In the genomic region with DNA sequence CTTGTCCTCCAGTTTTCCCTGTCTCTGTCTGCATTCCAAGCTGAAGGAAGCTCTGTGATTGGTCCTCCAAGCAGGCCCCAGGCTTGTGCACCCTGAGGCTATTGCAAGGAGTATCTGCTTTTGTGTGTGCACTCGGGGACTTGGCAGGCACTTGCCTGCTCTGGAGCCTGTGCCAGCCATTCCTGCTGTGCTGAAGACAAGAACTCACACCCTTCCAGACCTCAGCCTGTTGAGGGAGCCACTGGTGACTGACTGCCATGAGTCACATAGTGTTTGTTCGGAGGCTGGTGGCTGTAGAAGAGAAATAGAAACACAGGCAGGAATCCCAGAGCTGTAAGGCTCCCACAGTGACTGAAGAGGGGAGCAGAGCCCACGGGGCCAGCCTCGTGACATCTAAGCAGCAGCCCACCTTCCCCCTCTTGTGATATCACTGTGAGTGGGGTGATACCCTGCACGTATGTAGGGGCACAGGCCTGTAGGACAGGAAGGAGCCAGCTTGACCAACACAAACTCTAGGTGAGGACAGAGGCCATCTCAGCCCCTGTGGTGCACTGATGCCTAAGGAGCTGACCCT, we compare ENCODE assay signal across 10 mouse cellular contexts. TPM values are rescaled to one million over a fixed set of nuclear protein-coding genes. Genes with fewer than 3 reads are reported as not detected.
DNase-seq lines count a peak whose midpoint lies in the region; ATAC-seq and TF ChIP-seq lines count a peak whose summit lies in the region.
"Had no signal": no experiment of that assay in that cellular context is flagged by ENCODE, and none has a peak within 500 bp of the region (broad histone marks: within the 10 kb centered on the region; RNA-seq: fewer than 3 reads in every experiment).

No protein-coding gene starts in this region.

- H3K4me1 ChIP-seq in heart, embryonic 10.5 days, result peaks cover 9% of the 10 kb centered on the region
- H3K4me1 ChIP-seq in kidney, embryonic 14.5 days (ENCODE audit: control insufficient read depth, insufficient read depth, low read length), result no peaks in the 10 kb centered on the region

- intact Hi-C loops in gastrocnemius, postnatal 14 days (cut with DNase I; ENCODE audit: low total_unique reads), result no loop called here
- intact Hi-C loops in left cerebral cortex, adult 2 months (cut with DNase I), result no loop called here

- H3K4me3 ChIP-seq in heart, embryonic 10.5 days, result no peak overlapping the region
- H3K4me3 ChIP-seq in left cerebral cortex, adult 2 months, result no peak overlapping the region
- no peak overlapping the region for H3K4me3 ChIP-seq in kidney, embryonic 14.5 days (ENCODE audit: low read length)

- H3K9ac ChIP-seq in kidney, embryonic 14.5 days (ENCODE audit: low read depth, low read length), result no peak overlapping the region; the same call in 1 of the 2 replicates

- no peaks in the 10 kb centered on the region for H3K9me3 ChIP-seq in heart, embryonic 10.5 days
- no peaks in the 10 kb centered on the region for H3K9me3 ChIP-seq in kidney, embryonic 14.5 days (ENCODE audit: control insufficient read depth, low read length)

- DNase-seq in heart, adult 18-20 months, result peak; percentile 53 to 57
- DNase-seq in heart, embryonic 10.5 days (ENCODE audit: low spot score), result no peak
- peak; percentile 71 for DNase-seq in cerebellum, adult 8-10 months
- peak; percentile 61 for DNase-seq in gastrocnemius, postnatal 14 days
- peak; percentile 46 to 60 for DNase-seq in left cerebral cortex, adult 2 months (ENCODE audit: extremely low spot score in 1 of 2, low spot score in 2 of 2)
- DNase-seq in right cerebral cortex, adult 18-20 months, result peak; percentile 80
- no peak for DNase-seq in thymus, postnatal 10 days (ENCODE audit: low spot score in 2 of 2)

- no peak overlapping the region for H3K4me2 ChIP-seq in kidney, embryonic 14.5 days (replicated peaks; ENCODE audit: low read depth, low read length)

- peaks cover 28% of the 10 kb centered on the region for H3K36me3 ChIP-seq in heart, embryonic 10.5 days
- peaks cover 24% of the 10 kb centered on the region for H3K36me3 ChIP-seq in kidney, embryonic 14.5 days (ENCODE audit: control insufficient read depth, insufficient read depth, low read length)

- H3K27me3 ChIP-seq in heart, embryonic 10.5 days (ENCODE audit: insufficient read depth, poor library complexity, severe bottlenecking), result no peaks in the 10 kb centered on the region
- H3K27me3 ChIP-seq in kidney, embryonic 14.5 days (ENCODE audit: control insufficient read depth, insufficient read depth, low read length), result no peaks in the 10 kb centered on the region
- H3K27me3 ChIP-seq: CH12.LX had no signal

- TF ChIP-seq CTCF in left cerebral cortex, adult 2 months (IDR thresholded peaks at IDR 0.05), result no peak; the same call in 1 of the 2 replicates

- WGBS in heart, embryonic 10.5 days, result 49% methylated on average over 5 of the region's 5 CpGs
- WGBS in kidney, embryonic 14.5 days, result 76% methylated on average over 5 of the region's 5 CpGs

- ATAC-seq in kidney, embryonic 14.5 days (ENCODE audit: low FRiP score, low TSS enrichment), result no peak

- no peak overlapping the region; the same call in 1 of the 2 replicates for H3K27ac ChIP-seq in heart, embryonic 10.5 days
- peak overlapping the region; percentile 64 for H3K27ac ChIP-seq in left cerebral cortex, adult 2 months
- H3K27ac ChIP-seq in kidney, embryonic 14.5 days (ENCODE audit: low read depth, low read length), result no peak overlapping the region
- H3K27ac ChIP-seq: macrophage had no signal

RNA-seq across cellular contexts. Expression of gene Crispld2, which starts 31.6 kb away (rescaled TPM):
- 10 to 100 TPM; 25.1 to 27.1 TPM for total RNA-seq in heart, adult 18-20 months (2021)
- polyA plus RNA-seq in heart, embryonic 10.5 days (2016; fragmentation: Nextera tagmentation; extraction: Ambion mirVana), result 3.2 and 9.7 TPM in 2 replicates
- total RNA-seq in gastrocnemius, postnatal 14 days (2021), result 1 to 10 TPM; 5.7 to 5.9 TPM
- total RNA-seq in left cerebral cortex, adult 2 months (2021), result 1 to 10 TPM; 2.3 to 3.4 TPM
- polyA plus RNA-seq in kidney, embryonic 14.5 days (2014; fragmentation: Nextera tagmentation; extraction: Ambion mirVana), result 4.9 and 5.2 TPM in 2 replicates
- total RNA-seq: CH12.LX had no signal

RNA-seq across cellular contexts. Expression of gene Gm20388, which starts 50.0 kb away (rescaled TPM):
- total RNA-seq in heart, adult 18-20 months (2021), result 1 to 10 TPM in 1 of 2 experiments, not detected in 1; 4.0 TPM
- 1.4 and 4.5 TPM in 2 replicates for polyA plus RNA-seq in heart, embryonic 10.5 days (2016; fragmentation: Nextera tagmentation; extraction: Ambion mirVana)
- total RNA-seq in gastrocnemius, postnatal 14 days (2021), result 1 to 10 TPM; 5.6 to 6.0 TPM
- total RNA-seq in left cerebral cortex, adult 2 months (2021), result 1 to 10 TPM; 2.4 to 2.6 TPM
- polyA plus RNA-seq in kidney, embryonic 14.5 days (2014; fragmentation: Nextera tagmentation; extraction: Ambion mirVana), result 5.7 TPM in 1 of 2 replicates, not detected in the other

RNA-seq across cellular contexts. Expression of gene Usp10, which starts 50.5 kb away (rescaled TPM):
- total RNA-seq in heart, adult 18-20 months (2021), result 10 to 100 TPM; 45.6 to 51.4 TPM
- 155 and 187 TPM in 2 replicates for polyA plus RNA-seq in heart, embryonic 10.5 days (2016; fragmentation: Nextera tagmentation; extraction: Ambion mirVana)
- total RNA-seq in gastrocnemius, postnatal 14 days (2021), result 10 to 100 TPM; 41.1 to 49.5 TPM
- total RNA-seq in left cerebral cortex, adult 2 months (2021), result 10 to 100 TPM; 86.4 to 88.9 TPM
- polyA plus RNA-seq in kidney, embryonic 14.5 days (2014; fragmentation: Nextera tagmentation; extraction: Ambion mirVana), result 91.9 and 156 TPM in 2 replicates

Comparison
In these comparisons a context has a peak if more than half of its experiments do, and no peak if none do; other contexts are left out.
1. DNase-seq: peak in heart, adult 18-20 months (2 of 2), cerebellum, adult 8-10 months (single experiment), gastrocnemius, postnatal 14 days (single experiment), left cerebral cortex, adult 2 months (2 of 2) and right cerebral cortex, adult 18-20 months (single experiment); none in heart, embryonic 10.5 days (single experiment) and thymus, postnatal 10 days (0 of 2).